Mouse (Mus musculus) brown adipose tissue, adult 24 weeks (tissue): ENCODE measurements around the gene Wfdc13. TPM values are rescaled to one million over a fixed set of nuclear protein-coding genes. Genes with fewer than 3 reads are reported as not detected.
A peak's percentile ranks its signal among the peaks of the same experiment; 100 is the strongest.

ENCODE experiments used
- H3K27ac ChIP-seq: fragments of 200-500 bp; replicated peaks from 2 replicates; pipeline ENCODE4 v1.5.1; 2012; ENCODE audit warnings: low read depth, mild to moderate bottlenecking, low read length
- H3K4me1 ChIP-seq: fragments of 200-500 bp; 2 replicates; pipeline ENCODE4 v1.6.1; 2012; ENCODE audit warnings: low read length, mixed read lengths; ENCODE audit not compliant: control insufficient read depth, insufficient read depth, insufficient read length
- H3K4me3 ChIP-seq: fragments of 200-500 bp; 2 replicates; pipeline ENCODE4 v1.5.1; 2012; ENCODE audit warnings: low read depth, mild to moderate bottlenecking, low read length, moderate library complexity; ENCODE audit not compliant: insufficient read depth
- polyA plus RNA-seq: library from polyadenylated mRNA; stranded (reverse); fragments of >200 nt; gene quantifications from 2 replicates; pipeline ENCODE4 v1.2.4, GENCODE M21; 2012; ENCODE audit not compliant: missing spikeins, insufficient read depth, insufficient read length

Gene Wfdc13
- not detected in 2 replicates for polyA plus RNA-seq

DNA sequence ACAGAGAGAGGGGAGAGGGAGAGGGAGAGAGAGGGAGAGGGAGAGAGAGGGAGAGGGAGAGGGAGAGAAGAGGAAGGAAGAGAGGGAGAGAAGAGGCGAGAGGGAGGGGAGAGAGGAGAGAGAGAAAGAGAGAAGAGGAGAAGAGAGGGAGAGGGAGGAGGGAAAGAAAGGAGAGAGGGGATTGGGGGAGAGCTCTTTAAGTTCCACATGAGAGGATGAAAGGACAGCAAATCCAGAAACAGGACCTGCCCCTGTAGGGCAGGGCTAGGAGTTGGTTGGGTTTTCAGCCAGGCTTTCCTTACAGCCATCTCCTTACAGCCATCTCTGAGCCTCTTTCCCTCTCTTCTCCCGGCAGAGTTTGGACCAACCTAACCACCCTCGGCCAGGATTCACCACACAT lies at the start of gene Wfdc13:
TSS of gene Wfdc13 (plus strand) at position 301 of the 400 bp plus-strand sequence.
- no peak within 1 kb of the TSS for H3K4me3 ChIP-seq
- no peak within 1 kb of the TSS for H3K27ac ChIP-seq
- no peaks in the 10 kb centered on the region for H3K4me1 ChIP-seq

DNA sequence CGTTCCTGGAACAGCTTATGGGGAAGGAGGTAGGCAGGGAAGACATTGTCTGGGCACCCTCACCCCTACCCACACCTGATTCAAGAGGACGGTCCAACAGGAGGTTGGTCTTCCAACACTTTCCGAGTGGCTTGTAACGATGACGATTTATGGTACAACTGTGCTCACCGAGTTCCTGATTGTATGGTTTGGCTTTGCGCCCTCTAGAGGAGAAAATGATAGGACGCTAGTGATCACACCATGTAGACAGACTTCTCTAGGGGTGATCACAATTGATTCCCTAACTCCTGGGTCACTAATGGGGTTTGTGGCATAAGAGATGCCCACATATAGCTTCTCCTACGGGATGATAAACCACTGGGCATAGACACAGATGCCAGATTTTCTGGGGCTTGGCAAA lies 49.6 kb upstream of the Wfdc13 start:
- H3K4me3 ChIP-seq: no peak overlapping the region
- no peaks in the 10 kb centered on the region for H3K4me1 ChIP-seq
- no peak overlapping the region for H3K27ac ChIP-seq

DNA sequence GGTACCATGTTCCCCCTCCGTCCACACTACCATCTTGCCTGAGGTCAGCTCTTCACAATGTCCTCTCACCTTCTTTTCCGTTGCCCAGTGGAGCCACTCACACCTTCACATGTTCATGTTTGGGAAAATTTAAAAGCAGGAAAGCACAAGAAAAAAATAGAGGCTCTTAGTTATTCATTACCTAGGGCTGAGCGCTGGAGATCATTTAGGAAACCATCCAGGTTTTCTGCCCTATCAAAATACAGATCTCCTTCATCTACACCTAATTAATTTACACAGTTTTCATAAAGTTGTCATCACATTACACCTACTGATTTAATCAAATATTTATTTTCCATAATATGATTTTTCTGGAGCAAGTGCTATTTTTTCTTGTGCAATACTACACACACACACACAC lies 46.2 kb upstream of the Wfdc13 start, which contains the start of gene Wfdc16:
TSS of gene Wfdc16 (minus strand) at position 101 of the 400 bp plus-strand sequence.
- no peaks in the 10 kb centered on the region for H3K4me1 ChIP-seq
- no peak within 1 kb of the TSS for H3K27ac ChIP-seq
- H3K4me3 ChIP-seq: no peak within 1 kb of the TSS

DNA sequence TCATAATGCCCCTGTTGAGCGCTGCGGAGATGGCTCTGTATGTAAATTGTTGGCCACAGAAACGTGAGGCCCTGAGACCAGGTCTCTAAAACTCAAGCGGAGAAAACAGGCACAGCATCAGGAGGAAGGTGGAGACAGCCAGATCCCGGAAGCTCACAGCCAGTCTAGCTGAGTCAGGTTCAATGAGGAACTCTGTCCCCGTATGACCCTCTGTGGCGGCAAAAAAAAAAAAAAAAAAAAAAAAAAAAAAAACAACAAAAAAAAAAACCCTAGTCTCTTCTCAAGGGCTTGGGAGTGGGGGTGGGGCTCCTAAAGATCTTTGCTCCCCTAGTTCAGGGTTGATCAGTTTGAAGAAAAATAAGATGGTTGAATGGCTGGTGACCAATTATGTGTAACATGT lies 43.8 kb upstream of the Wfdc13 start:
- H3K4me1 ChIP-seq: no peaks in the 10 kb centered on the region
- H3K27ac ChIP-seq: no peak overlapping the region
- H3K4me3 ChIP-seq: no peak overlapping the region

DNA sequence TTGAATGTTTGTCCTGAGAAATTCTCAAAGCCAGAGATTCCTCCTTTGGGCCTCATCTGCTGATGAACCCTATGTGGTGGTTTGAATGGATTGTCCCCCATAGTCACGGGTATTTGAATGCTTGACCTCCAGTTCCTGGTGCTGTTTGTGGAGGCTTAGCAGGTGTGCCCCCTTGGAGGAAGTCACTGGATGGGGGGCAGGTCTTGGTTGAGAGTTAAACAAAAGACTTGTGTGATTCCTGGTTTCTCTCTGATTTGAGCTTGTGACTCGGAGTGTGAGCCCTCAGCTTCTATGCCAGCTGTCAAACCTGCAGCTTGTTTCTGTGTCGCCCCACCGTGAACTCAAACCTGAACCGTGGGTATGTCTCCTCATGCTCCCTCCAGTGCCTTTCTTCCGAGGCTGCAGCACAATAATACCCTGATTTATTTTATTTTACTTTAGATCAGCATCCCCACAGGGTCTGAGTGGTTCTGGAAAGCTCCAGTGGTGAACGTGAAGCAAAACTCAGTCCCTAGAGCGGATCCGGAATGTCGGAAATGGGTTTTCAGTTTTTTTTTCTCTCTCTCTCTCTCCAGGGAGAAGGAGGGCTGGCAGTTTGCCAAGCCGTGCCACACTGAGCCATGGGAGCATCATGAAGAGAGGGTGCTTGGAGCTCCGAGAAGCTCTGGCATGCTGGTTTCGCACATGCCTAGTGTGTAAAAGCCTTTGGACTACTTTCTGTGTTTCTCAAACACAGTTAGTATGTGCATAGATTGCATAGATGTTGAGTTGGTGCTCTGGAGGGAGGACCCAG lies 42.8 kb upstream of the Wfdc13 start:
- Histone ChIP-seq H3K27ac (no peak overlapping the region), H3K4me1 (no peaks in the 10 kb centered on the region), H3K4me3 (no peak overlapping the region)

DNA sequence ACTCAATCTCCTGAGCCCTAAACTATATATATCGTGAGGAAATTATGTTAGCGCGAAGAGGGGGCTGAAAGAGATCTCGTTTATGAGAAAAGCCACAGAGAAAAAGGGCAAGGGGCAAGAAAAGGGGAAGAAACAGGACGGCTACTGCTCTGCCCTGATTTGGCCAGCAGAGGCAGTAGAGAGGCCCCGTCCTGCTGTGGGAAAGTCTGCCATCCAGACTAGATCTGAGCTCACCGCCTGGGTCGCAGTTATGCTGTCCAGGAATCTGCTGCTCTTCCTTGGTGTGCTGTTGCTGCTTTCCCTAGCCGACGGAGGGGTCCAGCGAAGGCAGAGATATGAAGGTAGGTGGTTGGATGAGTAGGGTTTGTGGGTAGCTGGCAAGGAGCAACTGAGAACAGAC lies 29.0 kb upstream of the Wfdc13 start, which contains the start of gene Wfdc10:
TSS of gene Wfdc10 (plus strand) at position 189 of the 400 bp plus-strand sequence.
- H3K27ac ChIP-seq: no peak within 1 kb of the TSS
- H3K4me1 ChIP-seq: no peaks in the 10 kb centered on the region
- H3K4me3 ChIP-seq: no peak within 1 kb of the TSS

DNA sequence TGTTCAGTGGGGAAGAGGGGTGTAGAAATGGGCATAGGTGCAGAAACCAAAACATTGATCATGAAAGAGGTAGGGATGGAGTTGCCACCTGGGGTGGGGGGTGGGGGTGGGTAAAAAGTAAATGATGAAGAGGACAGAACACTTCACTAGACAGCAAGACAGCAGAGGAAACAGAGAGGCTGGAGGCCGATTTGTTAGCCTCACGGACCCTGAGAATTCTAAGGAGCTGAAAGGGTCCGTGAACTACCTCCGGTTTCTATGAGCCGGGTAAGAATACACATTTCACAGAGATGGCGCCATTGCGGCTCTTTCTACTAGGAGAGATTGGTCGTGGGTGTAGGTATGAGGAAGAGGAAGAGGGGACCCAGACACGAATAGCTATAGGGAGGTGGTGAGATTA lies 28.4 kb upstream of the Wfdc13 start, which contains the start of gene Wfdc9:
TSS of gene Wfdc9 (minus strand) at position 101 of the 400 bp plus-strand sequence.
- Histone ChIP-seq H3K4me1 (no peaks in the 10 kb centered on the region), H3K4me3 (no peak within 1 kb of the TSS), H3K27ac (no peak within 1 kb of the TSS)

DNA sequence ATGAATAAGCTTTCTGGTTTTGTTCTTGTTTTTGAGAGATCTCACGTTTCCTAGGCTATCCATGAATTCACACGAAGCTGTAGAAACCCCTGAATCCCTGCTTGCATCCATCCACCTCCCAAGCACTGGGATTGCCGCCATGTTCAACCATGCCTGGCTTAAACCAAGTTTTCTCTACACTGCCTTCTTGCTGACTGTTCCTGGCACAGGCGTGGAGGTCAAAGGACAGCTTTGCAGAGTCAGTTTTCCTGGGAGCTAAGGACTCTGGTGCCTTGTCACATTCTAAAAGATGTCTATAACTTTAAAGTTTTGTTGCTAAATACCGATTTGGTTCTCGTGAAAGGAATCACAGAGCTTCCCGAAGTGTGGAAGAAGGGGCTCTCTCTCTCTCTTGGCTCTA lies 20.1 kb upstream of the Wfdc13 start:
- Histone ChIP-seq H3K4me3 (no peak overlapping the region), H3K4me1 (no peaks in the 10 kb centered on the region), H3K27ac (no peak overlapping the region)

DNA sequence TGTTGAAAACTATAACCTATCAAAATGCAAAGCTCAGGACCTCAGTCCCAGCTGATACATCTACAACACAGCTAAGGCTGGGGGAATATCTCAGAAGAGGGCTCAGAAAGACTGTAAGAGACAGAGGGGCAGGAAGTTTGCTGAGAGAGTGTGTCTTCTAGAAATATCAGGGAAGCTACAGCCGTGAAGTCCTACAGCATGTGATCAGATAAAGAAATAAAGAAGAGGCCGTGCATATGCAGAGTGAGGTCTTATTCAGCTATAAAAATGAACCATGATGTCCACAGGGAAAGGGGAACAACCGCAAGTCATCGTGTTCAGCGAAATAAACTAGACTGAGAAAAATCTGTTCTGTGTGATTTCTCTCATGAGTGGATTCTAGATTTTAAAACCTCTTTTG lies 14.6 kb upstream of the Wfdc13 start:
- Histone ChIP-seq H3K4me3 (no peak overlapping the region), H3K27ac (no peak overlapping the region), H3K4me1 (no peaks in the 10 kb centered on the region)

DNA sequence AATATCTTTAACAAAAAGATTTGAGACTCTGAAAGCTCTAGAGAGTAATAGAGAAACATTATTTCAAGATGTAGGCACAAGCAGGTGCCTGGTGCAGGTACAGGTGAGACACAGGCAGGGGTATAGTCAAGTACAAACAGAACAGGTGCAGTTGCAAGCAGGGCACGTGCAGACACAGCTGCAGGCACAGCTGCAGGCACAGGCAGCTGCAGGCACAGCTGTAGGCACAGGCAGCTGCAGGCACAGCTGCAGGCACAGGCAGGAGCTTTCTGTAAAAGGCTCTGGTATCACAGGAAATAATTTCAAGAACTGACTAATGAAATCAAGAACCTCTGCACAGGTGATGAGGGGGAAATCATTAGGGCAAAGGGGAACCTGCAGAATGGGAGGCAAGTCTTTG lies 14.0 kb upstream of the Wfdc13 start:
- H3K4me3 ChIP-seq: no peak overlapping the region
- H3K27ac ChIP-seq: no peak overlapping the region
- no peaks in the 10 kb centered on the region for H3K4me1 ChIP-seq

DNA sequence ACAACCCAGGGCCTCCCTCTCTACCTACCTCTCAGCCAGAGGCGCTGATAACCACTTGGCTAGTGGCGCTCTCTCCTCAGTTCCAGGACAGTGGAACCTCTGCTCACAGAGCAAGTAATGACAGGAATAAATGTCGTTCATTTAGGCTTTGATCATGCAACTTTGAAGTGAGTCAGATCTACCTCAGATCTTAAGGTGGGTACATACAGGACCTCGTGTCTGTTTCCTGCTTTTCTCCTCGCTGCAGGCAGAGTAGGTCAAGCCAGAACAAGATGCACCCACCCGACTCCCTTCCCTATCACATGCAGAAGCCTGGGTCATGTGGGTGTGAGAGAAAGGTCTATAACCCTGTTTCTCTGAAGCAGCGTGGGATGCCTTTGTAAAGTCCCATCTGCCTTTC lies 10.9 kb upstream of the Wfdc13 start, which contains the start of gene Wfdc11:
TSS of gene Wfdc11 (minus strand) at position 101 of the 400 bp plus-strand sequence.
- no peak within 1 kb of the TSS for H3K4me3 ChIP-seq
- H3K4me1 ChIP-seq: no peaks in the 10 kb centered on the region
- H3K27ac ChIP-seq: no peak within 1 kb of the TSS

DNA sequence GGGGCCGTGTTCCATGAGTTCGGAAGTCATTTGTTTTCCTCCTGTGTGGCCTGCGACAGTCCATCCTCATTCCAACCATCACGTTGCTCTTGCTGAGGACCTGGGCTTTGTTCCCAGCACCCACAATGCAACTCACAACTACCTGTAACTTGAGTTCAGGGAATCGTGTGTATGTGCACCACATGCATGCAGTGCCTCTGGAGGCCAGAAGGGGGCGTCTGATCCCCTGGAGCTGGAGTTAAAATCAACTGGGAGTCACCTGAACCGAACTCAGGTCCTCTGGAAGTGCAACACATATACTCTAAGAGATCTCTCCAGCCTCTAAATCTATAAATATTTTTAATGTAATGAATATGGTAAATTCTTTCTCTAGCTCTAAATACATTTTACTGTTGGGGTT lies 8.8 kb upstream of the Wfdc13 start:
- no peaks in the 10 kb centered on the region for H3K4me1 ChIP-seq
- no peak overlapping the region for H3K4me3 ChIP-seq
- H3K27ac ChIP-seq: no peak overlapping the region

DNA sequence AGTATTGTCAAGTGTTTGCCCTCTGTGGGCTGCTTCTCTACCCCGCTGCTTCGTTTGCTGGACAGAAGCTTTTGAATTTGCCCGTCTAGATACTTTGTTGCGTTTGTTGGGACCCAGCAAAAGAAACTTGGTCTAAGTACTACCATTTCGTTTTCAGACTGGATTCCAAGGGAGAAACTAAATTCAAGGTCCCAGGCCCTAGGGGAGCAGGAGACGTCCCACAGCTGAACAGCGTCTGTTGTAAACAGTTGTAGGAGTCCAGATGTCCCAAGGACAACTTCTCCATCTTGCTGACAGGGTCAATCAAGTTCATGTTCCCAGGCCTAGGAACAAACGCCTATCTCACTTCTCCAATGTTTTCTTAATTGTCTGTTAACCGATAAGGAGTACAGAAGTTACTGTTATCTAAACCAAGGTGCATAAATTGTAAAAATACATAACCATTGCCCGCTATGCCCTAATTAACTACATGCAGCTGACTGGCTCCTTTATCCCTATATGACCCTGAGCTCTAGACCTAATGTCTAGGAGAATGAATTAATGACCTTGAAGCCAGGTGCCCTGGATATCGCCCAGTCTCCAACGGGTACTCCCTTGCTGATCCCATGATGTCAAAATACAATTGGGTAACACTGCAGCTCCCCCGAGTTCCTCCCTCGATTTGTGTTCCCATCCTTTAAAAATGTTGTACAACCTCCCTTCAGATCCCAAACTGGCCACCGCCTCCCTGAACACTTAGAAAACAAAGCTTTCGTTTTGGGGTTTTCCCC lies 7.8 kb upstream of the Wfdc13 start:
- Histone ChIP-seq H3K27ac (no peak overlapping the region), H3K4me3 (no peak overlapping the region), H3K4me1 (no peaks in the 10 kb centered on the region)

DNA sequence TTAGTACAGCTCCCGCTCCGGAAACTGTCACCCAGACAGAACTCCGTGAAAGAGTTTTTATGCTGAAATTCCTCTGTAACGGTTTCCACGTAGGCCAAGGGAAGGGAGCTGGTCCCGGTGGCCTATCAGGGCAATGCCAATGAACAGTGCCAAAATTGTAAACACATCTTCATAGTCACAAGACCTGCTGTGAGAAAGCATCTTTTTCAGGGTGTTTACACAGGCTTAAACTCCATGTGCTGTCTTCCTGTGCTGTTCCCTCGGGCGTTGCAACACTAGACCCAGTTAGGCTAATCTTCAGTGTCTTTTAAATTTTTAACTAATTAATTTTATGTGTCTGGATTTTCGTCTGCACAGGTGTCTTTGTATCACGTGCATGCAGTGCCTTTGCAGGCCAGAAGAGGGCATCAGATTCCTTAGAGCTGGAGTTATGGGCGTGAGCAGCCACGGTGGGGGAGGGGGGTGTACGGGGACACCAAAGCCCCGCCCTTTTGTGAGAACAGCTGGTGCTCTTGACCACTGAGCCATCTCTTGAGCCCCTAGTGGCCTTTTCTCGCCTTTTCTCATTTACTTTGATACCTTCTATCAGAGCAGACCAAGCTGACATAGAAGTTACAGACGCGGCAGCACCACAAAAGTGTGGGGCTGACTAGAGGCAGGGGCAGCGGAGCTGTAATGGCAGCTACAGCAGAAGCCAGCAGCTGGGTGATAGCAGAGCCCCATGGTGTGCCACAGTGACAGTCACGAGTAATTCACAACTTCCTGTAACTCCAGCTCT lies 5.9 kb upstream of the Wfdc13 start:
- peak overlapping the region; percentile 42; the same call in 1 of the 2 replicates for H3K4me3 ChIP-seq
- no peak overlapping the region for H3K27ac ChIP-seq
- H3K4me1 ChIP-seq: no peaks in the 10 kb centered on the region

DNA sequence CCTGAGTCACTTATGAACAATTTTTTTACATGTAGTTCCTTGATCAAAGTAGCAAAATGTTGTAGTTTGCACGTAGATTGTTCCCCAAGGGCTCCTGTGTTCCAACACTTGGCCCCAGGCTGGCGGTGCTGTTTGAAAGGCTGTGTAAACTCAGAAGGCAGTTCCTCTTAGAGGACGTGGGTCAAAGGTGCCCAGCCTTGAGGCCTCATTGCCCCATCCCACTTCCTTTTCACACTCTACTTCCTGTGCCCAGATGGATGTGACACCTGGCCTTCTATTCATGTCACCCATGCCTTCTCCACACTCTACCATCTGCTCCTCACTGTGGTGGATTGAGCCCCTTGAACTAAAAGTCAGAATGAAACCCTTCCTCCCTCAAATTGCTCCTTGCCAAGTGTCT lies 5.0 kb upstream of the Wfdc13 start:
- Histone ChIP-seq H3K4me1 (no peaks in the 10 kb centered on the region), H3K27ac (no peak overlapping the region), H3K4me3 (no peak overlapping the region)
